Mouse (Mus musculus) forebrain, embryonic 11.5 days (tissue): ENCODE measurements around the gene Clasrp. TPM values are rescaled to one million over a fixed set of nuclear protein-coding genes. Genes with fewer than 3 reads are reported as not detected.

Source experiments
- ATAC-seq: fragments of 200-750 bp; cut with Nextera tagmentation; replicated peaks from 2 replicates; pipeline ENCODE4 v1.8.0; 2017; ENCODE audit warnings: moderate TSS enrichment; ENCODE audit not compliant: low FRiP score
- DNase-seq: peaks from one replicate; pipeline ENCODE4 v3.0.0-alpha.2; 2017; ENCODE audit warnings: low spot score
- H3K27ac ChIP-seq: fragments of 300-500 bp; sonication (generic); 2 replicates; pipeline ENCODE4 v1.5.1; 2014; ENCODE audit warnings: low read depth, low read length
- H3K27me3 ChIP-seq: fragments of 300-500 bp; sonication (generic); 2 replicates; pipeline ENCODE4 v1.6.1; 2014; ENCODE audit warnings: mild to moderate bottlenecking, low read length, mixed read lengths; ENCODE audit not compliant: control insufficient read depth, insufficient read depth
- H3K36me3 ChIP-seq: fragments of 300-500 bp; sonication (generic); 2 replicates; pipeline ENCODE4 v1.6.1; 2014; ENCODE audit warnings: mild to moderate bottlenecking, low read length, moderate library complexity, mixed read lengths; ENCODE audit not compliant: control insufficient read depth, insufficient read depth
- H3K4me1 ChIP-seq: fragments of 300-500 bp; sonication (generic); replicated peaks from 2 replicates; pipeline ENCODE4 v1.6.1; 2014; ENCODE audit warnings: low read length, mixed read lengths; ENCODE audit not compliant: control insufficient read depth, insufficient read depth
- H3K4me2 ChIP-seq: fragments of 300-500 bp; sonication (generic); 2 replicates; pipeline ENCODE4 v1.6.1; 2014; ENCODE audit warnings: low read depth, mild to moderate bottlenecking, low read length, moderate library complexity, mixed read lengths; ENCODE audit not compliant: severe bottlenecking
- H3K4me3 ChIP-seq: fragments of 300-500 bp; sonication (generic); 2 replicates; pipeline ENCODE4 v1.5.1; 2014; ENCODE audit warnings: low read depth, low read length
- H3K9ac ChIP-seq: fragments of 300-500 bp; sonication (generic); 2 replicates; pipeline ENCODE4 v1.6.1; 2014; ENCODE audit warnings: low read length
- H3K9me3 ChIP-seq: fragments of 300-500 bp; sonication (generic); 2 replicates; pipeline ENCODE4 v1.6.1; 2016; ENCODE audit warnings: low read length, mixed read lengths; ENCODE audit not compliant: control insufficient read depth
- WGBS: fragments of 180-500 bp; shearing (Covaris S2); extraction: QIAGEN DNeasy Blood & Tissue Kit; methylation state at CpG from one replicate; pipeline ENCODE4 v1.1.7; 2014; 5-methylcytosine and 5-hydroxymethylcytosine counted together
- polyA plus RNA-seq: library from polyadenylated mRNA; unstranded; fragments of >200 nt; fragmentation: Nextera tagmentation; extraction: Ambion mirVana; gene quantifications from 2 replicates; pipeline ENCODE4 v1.2.1, GENCODE M21; 2014

The Clasrp gene
- polyA plus RNA-seq, 1 experiment from 2014 or later: 64.1 TPM

DNA sequence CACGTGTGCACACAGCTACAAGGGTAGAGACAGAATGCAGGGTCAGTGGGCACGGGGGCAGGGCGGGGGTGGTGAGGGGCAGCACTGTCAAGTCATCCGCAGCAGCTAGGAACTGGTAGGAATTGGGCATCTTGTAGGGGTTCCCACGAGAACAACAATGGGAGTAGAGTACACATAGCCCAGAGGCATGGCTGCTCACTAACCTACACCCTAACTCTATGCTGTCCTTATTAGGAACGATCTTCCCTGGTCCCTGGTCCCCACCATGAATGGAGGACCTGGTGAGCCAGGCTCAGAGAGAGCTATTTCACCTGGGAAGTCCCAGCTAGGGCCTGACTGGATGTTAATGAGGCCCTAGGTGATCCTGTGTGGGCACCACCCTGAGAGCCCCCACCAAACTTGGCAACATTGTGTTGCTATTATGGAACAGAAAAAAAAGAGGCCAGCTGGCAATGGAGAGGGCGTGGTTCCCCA lies 62.6 kb downstream of the Clasrp start:
- Histone ChIP-seq H3K4me1 (peaks cover 8% of the 10 kb centered on the region; the same call in 1 of the 2 replicates), H3K9ac (no peak overlapping the region), H3K27ac (no peak overlapping the region), H3K36me3 (no peaks in the 10 kb centered on the region), H3K4me2 (no peak overlapping the region), H3K9me3 (no peaks in the 10 kb centered on the region), H3K4me3 (no peak overlapping the region), H3K27me3 (no peaks in the 10 kb centered on the region)
- no peak for DNase-seq
- WGBS: 80% methylated on average over 7 of the region's 7 CpGs
- no peak; the same call in 1 of the 2 replicates for ATAC-seq

- H3K27me3 ChIP-seq: no peaks in the 10 kb centered on the region
- no peak for DNase-seq
- no peak overlapping the region for H3K27ac ChIP-seq
- no peak overlapping the region for H3K4me3 ChIP-seq
- H3K9ac ChIP-seq: no peak overlapping the region
- no peaks in the 10 kb centered on the region for H3K36me3 ChIP-seq
- H3K4me2 ChIP-seq: no peak overlapping the region
- peaks cover 8% of the 10 kb centered on the region; the same call in 1 of the 2 replicates for H3K4me1 ChIP-seq
- no peaks in the 10 kb centered on the region for H3K9me3 ChIP-seq
- no peak for ATAC-seq
- 94% methylated on average over 2 of the region's 2 CpGs for WGBS
These were observed 63.3 kb downstream of the Clasrp start for GRCm38 (mm10) chr7:19540771-19541566.

DNA sequence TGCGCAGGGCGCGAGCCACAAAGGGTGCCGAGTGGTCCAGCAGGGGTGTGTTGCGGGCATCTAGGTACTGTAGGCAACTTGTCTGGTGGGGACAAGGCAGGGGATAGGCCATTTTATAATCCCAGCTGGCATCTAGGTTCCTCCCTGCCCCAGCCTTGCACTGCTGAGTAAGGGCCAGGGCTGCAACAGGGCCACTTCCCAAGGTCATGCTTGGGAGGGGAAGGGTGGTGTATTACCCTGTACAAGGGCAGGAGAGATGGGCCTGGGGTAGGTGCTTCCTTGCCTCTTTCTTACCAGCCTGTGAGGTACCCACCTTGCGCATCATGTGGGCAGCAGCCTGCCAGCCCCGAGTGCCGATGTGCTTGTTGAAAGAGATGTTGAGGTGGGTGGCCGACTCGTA lies 69.6 kb downstream of the Clasrp start:
- Histone ChIP-seq H3K4me2 (no peak overlapping the region), H3K27ac (no peak overlapping the region), H3K4me1 (no peaks in the 10 kb centered on the region), H3K9ac (no peak overlapping the region), H3K36me3 (peaks cover 8% of the 10 kb centered on the region; the same call in 1 of the 2 replicates), H3K27me3 (no peaks in the 10 kb centered on the region), H3K9me3 (no peaks in the 10 kb centered on the region), H3K4me3 (no peak overlapping the region)
- no peak for DNase-seq
- WGBS: 97% methylated on average over 10 of the region's 10 CpGs
- ATAC-seq: no peak

- WGBS: 92% methylated on average over 14 of the region's 14 CpGs
- DNase-seq: no peak
- no peak overlapping the region for H3K9ac ChIP-seq
- no peaks in the 10 kb centered on the region for H3K27me3 ChIP-seq
- no peak overlapping the region for H3K4me2 ChIP-seq
- peaks cover 8% of the 10 kb centered on the region; the same call in 1 of the 2 replicates for H3K36me3 ChIP-seq
- H3K4me3 ChIP-seq: no peak overlapping the region
- no peaks in the 10 kb centered on the region for H3K4me1 ChIP-seq
- no peak overlapping the region for H3K27ac ChIP-seq
- ATAC-seq: no peak
- no peaks in the 10 kb centered on the region for H3K9me3 ChIP-seq
These were observed 72.0 kb downstream of the Clasrp start for GRCm38 (mm10) chr7:19532240-19532639.

GRCm38 (mm10) chr7:19531077-19531476 lies 73.2 kb downstream of the Clasrp start:
- DNase-seq: no peak
- H3K4me1 ChIP-seq: no peaks in the 10 kb centered on the region
- H3K9ac ChIP-seq: no peak overlapping the region
- peaks cover 8% of the 10 kb centered on the region; the same call in 1 of the 2 replicates for H3K36me3 ChIP-seq
- H3K27me3 ChIP-seq: no peaks in the 10 kb centered on the region
- no peak overlapping the region for H3K4me3 ChIP-seq
- 79% methylated on average over 10 of the region's 10 CpGs for WGBS
- H3K27ac ChIP-seq: no peak overlapping the region
- H3K4me2 ChIP-seq: no peak overlapping the region
- ATAC-seq: no peak
- H3K9me3 ChIP-seq: no peaks in the 10 kb centered on the region

Other genes with a start within 250 kb of the Clasrp start
- gene Cd3eap, start 245.0 kb downstream of the Clasrp start, polyA plus RNA-seq: 23.2 and 24.0 TPM in 2 replicates
- gene Ppp1r13l, start 244.7 kb downstream of the Clasrp start, polyA plus RNA-seq: 5.8 and 6.4 TPM in 2 replicates
- 18.2 and 25.2 TPM in 2 replicates for gene Ercc2, start 222.5 kb downstream of the Clasrp start, polyA plus RNA-seq
- 2.0 and 2.8 TPM in 2 replicates for gene Klc3, start 200.4 kb downstream of the Clasrp start, polyA plus RNA-seq
- not detected in 2 replicates for gene Ckm, start 199.7 kb downstream of the Clasrp start, polyA plus RNA-seq
- 11.0 and 13.2 TPM in 2 replicates for gene Mark4, start 145.7 kb downstream of the Clasrp start, polyA plus RNA-seq
- 1.2 and 1.4 TPM in 2 replicates for gene Exoc3l2, start 141.2 kb downstream of the Clasrp start, polyA plus RNA-seq
- gene Bloc1s3, start 96.1 kb downstream of the Clasrp start, polyA plus RNA-seq: 2.9 and 4.5 TPM in 2 replicates
- gene Trappc6a, start 96.1 kb downstream of the Clasrp start, polyA plus RNA-seq: 43.7 and 54.1 TPM in 2 replicates
- 0.11 TPM in 1 of 2 replicates, not detected in the other for gene Nkpd1, start 86.6 kb downstream of the Clasrp start, polyA plus RNA-seq
- gene Ppp1r37, start 41.4 kb downstream of the Clasrp start, polyA plus RNA-seq: 5.1 and 7.8 TPM in 2 replicates
- gene Zfp296, start 27.2 kb downstream of the Clasrp start, polyA plus RNA-seq: 0.40 and 0.47 TPM in 2 replicates
- gene Gemin7, start 26.9 kb downstream of the Clasrp start, polyA plus RNA-seq: 151 and 156 TPM in 2 replicates
- 2.9 and 3.7 TPM in 2 replicates for gene Relb, start 25.0 kb upstream of the Clasrp start, polyA plus RNA-seq
- gene Clptm1, start 60.5 kb upstream of the Clasrp start, polyA plus RNA-seq: 89.1 and 92.0 TPM in 2 replicates
- not detected in 2 replicates for gene Apoc2, start 73.5 kb upstream of the Clasrp start, polyA plus RNA-seq
- gene Gm44805, start 76.9 kb upstream of the Clasrp start, polyA plus RNA-seq: not detected in 2 replicates
- not detected in 2 replicates for gene Apoc4, start 77.0 kb upstream of the Clasrp start, polyA plus RNA-seq
- 1.00 and 2.0 TPM in 2 replicates for gene Apoc1, start 88.2 kb upstream of the Clasrp start, polyA plus RNA-seq
- 125 and 152 TPM in 2 replicates for gene Apoe, start 94.7 kb upstream of the Clasrp start, polyA plus RNA-seq
- 160 and 171 TPM in 2 replicates for gene Tomm40, start 111.0 kb upstream of the Clasrp start, polyA plus RNA-seq
- 56.0 and 59.2 TPM in 2 replicates for gene Nectin2, start 146.0 kb upstream of the Clasrp start, polyA plus RNA-seq
- 17.6 and 21.5 TPM in 2 replicates for gene Bcam, start 166.5 kb upstream of the Clasrp start, polyA plus RNA-seq
- 0.28 and 0.84 TPM in 2 replicates for gene Cblc, start 192.3 kb upstream of the Clasrp start, polyA plus RNA-seq
- 0.51 and 1.1 TPM in 2 replicates for gene Bcl3, start 218.3 kb upstream of the Clasrp start, polyA plus RNA-seq
- gene Gm19345, start 247.5 kb upstream of the Clasrp start, polyA plus RNA-seq: not detected in 2 replicates